Mouse (Mus musculus): ENCODE data around the gene Arhgef10l.

The Arhgef10l gene

GRCm38 (mm10) chr4:140665760-140666159 is at the start of gene Arhgef10l:
Arhgef10l (minus strand) TSS chr4:140666012.
- DNase-seq (ENCODE audit: low spot score): no peak

- no peak for DNase-seq (ENCODE audit: low spot score)
Measured at GRCm38 (mm10) chr4:140714586-140714985, 48.8 kb upstream of the Arhgef10l start.

- DNase-seq (ENCODE audit: low spot score): peak; percentile 99
Measured at GRCm38 (mm10) chr4:140713480-140714365, 47.9 kb upstream of the Arhgef10l start.

- DNase-seq (ENCODE audit: low spot score): no peak
Measured at GRCm38 (mm10) chr4:140711360-140711759, 45.5 kb upstream of the Arhgef10l start.

GRCm38 (mm10) chr4:140710781-140711180 is 45.0 kb upstream of the Arhgef10l start:
- DNase-seq (ENCODE audit: low spot score): no peak

GRCm38 (mm10) chr4:140709617-140710016 is 43.8 kb upstream of the Arhgef10l start:
- no peak for DNase-seq (ENCODE audit: low spot score)

- no peak for DNase-seq (ENCODE audit: low spot score)
Measured at GRCm38 (mm10) chr4:140709111-140709510, 43.3 kb upstream of the Arhgef10l start.

- no peak for DNase-seq (ENCODE audit: low spot score)
Measured at GRCm38 (mm10) chr4:140708297-140708927, 42.6 kb upstream of the Arhgef10l start.

- no peak for DNase-seq (ENCODE audit: low spot score)
Measured at GRCm38 (mm10) chr4:140707615-140708014, 41.8 kb upstream of the Arhgef10l start.

- no peak for DNase-seq (ENCODE audit: low spot score)
Measured at GRCm38 (mm10) chr4:140704166-140704565, 38.4 kb upstream of the Arhgef10l start.

GRCm38 (mm10) chr4:140703636-140704035 is 37.8 kb upstream of the Arhgef10l start:
- no peak for DNase-seq (ENCODE audit: low spot score)

GRCm38 (mm10) chr4:140702611-140703327 is 37.0 kb upstream of the Arhgef10l start:
- DNase-seq (ENCODE audit: low spot score): peak; percentile 79

GRCm38 (mm10) chr4:140701716-140702561 is 36.1 kb upstream of the Arhgef10l start:
- no peak for DNase-seq (ENCODE audit: low spot score)

GRCm38 (mm10) chr4:140701049-140701715 is 35.4 kb upstream of the Arhgef10l start:
- peak; percentile 79 for DNase-seq (ENCODE audit: low spot score)

GRCm38 (mm10) chr4:140700269-140701018 is 34.6 kb upstream of the Arhgef10l start, which contains the start of gene Rcc2:
Rcc2 (plus strand) TSS chr4:140700541.
- DNase-seq (ENCODE audit: low spot score): no peak

- peak; percentile 77 for DNase-seq (ENCODE audit: low spot score)
Measured at GRCm38 (mm10) chr4:140699441-140700127, 33.8 kb upstream of the Arhgef10l start.

GRCm38 (mm10) chr4:140695675-140696585 is 30.1 kb upstream of the Arhgef10l start:
- no peak for DNase-seq (ENCODE audit: low spot score)

GRCm38 (mm10) chr4:140695146-140695545 is 29.3 kb upstream of the Arhgef10l start:
- DNase-seq (ENCODE audit: low spot score): no peak
